Mouse (Mus musculus) left cerebral cortex, adult 18-20 months (tissue): ENCODE measurements around the gene Col4a6. TPM values are rescaled to one million over a fixed set of nuclear protein-coding genes. Genes with fewer than 3 reads are reported as not detected.

Source experiments
- DNase-seq, 2 experiments: peaks; one replicate each; pipeline ENCODE4 v3.0.0; 2021 to 2022; ENCODE audit warnings: low spot score in 2 of 2, mixed read lengths in 1 of 2
- total RNA-seq, 2 experiments: library from RNA; stranded (reverse); gene quantifications; 2 replicates each; pipeline ENCODE4 v1.2.3; 2021

Gene Col4a6
- total RNA-seq, 2 experiments from 2014 or later, result 1.1 to 1.3 TPM

DNA sequence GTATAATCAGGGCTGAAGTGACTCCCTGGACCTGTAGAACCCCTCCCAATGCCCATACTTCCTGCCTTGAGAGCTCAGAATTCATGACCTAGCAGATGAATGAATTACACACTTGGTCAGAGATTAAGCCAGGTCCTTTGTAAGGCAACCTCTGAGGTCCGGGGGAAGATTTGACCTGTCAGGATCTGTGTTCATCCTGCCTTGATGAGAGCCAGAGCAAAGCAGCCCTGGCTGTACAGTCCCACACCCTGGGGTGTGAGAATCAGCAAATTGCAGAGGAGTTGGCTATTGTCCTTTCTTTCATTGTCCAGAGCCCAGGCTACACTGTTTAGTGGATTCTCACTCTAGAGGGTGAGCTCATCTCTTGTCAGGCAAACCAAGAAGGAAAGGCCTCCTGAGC lies 207.9 kb downstream of the Col4a6 start:
- no peak for DNase-seq

DNA sequence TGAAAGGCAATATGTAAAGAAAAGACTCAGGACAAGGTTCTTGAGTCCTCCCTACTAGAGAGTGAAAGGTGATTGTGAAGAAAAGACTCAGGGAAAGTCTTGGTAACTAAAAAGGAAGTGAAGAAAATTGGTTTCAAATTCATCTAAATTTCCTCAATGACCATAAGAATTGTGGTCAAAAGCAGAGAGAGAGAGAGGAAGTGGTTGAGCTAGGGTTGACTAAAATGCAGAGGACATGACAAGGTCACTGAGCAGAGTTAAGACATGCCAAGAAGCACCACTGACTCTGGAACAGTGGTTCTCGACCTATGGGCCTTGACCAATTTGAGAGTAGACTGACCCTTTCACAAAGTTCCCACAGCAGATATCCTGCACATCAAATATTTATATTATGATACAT lies 224.2 kb downstream of the Col4a6 start:
- no peak for DNase-seq

DNA sequence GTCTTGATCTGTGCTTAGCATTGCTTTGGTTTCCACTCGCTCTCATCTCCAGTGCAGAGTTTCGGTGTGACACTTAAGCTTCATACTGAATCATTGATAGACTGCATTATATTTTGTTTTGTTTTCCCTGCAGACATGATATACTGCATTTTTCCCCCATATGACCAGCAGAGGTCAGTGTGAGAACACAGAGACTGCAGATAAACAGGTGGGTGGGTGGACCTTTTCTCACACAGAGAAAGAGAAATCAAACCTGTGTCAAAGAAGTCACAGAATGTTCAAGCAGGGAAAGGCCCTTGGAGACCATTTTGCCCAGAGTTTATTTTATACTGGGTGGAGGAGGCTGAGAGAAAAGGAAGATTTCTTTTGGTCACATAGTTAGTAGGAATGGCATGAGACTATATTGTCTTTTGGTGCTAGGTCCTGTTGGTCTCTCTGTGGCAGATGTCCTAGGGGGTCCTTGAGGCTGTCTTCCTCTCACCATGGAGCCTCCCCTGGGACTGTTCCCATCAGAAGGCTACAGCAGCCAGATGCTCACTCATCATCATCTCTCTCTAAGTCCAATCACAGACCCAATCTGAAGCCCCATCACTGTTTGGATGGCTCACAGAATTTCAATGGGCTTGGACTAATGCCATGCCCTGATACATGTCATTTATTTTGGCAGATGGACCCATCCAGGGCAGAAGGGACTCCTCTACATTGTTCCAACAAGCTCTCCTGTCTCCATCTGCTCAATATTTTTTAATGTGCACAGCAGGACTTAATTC lies 237.1 kb downstream of the Col4a6 start:
- peak; percentile 1 to 3 for DNase-seq

- DNase-seq, result no peak
Measured at GRCm38 (mm10) chrX:141228169-141228568, 245.7 kb downstream of the Col4a6 start.

GRCm38 (mm10) chrX:141212802-141213201 lies 261.1 kb downstream of the Col4a6 start:
- DNase-seq, result peak; percentile 41 to 50

DNA sequence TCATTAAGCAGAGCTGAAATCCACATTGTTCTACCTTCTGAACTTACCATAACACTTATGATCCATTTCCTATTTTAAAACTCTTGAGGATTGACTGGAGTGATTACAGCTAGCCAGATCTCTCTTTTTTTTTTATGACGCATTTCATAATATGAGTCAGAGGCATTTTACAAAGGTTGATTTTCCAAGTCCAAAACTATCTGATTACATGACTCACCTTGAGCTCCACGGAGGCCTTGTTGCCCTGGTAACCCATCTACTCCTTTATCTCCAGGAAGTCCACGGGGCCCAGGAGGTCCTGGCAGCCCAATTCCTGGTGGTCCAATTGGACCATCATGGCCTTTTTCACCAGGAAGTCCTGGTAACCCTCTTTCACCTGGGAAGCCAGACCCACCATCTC lies 274.9 kb downstream of the Col4a6 start:
- no peak for DNase-seq

- no peak for DNase-seq
Measured at GRCm38 (mm10) chrX:141195036-141195435, 278.8 kb downstream of the Col4a6 start.

GRCm38 (mm10) chrX:141175353-141175752 lies 298.5 kb downstream of the Col4a6 start:
- DNase-seq, result peak; percentile 34 to 39

GRCm38 (mm10) chrX:141165067-141165466 lies 308.8 kb downstream of the Col4a6 start:
- DNase-seq, result no peak

DNA sequence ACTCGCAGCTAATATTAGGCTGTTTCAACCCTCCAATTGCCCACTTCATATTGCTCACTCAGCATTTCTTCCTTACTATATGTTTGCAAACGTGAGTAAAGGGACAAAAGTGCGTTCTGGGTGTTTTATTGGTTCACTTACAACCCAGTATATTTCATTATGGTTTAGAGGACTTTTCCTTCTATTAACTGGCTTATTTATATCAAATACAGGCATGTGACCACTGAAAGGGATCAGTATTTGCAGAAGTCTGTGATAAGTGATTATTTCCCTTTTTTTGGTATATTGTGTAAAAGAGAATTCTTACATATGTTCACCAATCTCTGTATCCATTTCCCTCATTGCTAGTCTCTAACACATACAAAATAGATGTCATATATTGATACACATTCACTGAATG lies 313.5 kb downstream of the Col4a6 start:
- DNase-seq, result no peak

DNA sequence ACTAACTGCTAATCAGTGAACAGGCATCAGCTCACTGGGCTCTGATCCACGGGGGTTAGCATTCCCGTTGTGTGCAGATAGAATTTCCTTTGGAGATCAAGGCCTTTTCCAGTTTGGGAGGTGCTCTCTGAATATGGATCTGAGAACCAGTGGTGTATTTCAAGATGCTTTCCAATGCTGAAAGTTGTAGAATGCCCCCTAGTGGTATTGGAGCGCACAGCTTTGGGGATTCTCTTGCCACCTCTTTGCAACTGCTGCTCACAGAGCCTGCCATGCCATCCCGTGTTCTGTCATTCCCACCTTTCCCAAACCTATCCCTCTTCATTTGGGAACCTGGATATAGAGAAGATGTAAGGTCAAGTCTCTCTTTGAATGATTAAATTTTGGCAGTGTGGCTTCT lies 315.7 kb downstream of the Col4a6 start:
- DNase-seq, result peak; percentile 14 to 19

GRCm38 (mm10) chrX:141157626-141158025 lies 316.2 kb downstream of the Col4a6 start:
- no peak for DNase-seq

DNA sequence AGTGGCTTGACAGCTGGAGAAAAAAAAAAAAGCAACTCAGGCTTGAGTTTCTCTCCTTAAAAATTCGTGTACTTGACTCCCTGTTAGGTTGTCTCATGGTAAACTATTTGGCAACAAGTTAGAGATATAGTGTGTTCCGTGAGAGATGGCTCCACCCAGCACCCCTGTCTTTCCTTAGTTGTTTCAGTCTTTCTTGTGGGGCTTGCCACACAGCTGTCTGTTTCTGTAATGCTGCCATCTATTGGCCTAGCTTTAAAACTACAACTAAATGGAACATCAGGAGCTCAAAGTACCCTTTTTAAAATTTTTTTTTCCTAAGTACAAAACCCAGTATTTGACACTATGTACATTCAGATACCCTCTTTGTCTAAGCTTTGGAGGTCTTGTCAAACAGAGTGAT lies 317.2 kb downstream of the Col4a6 start:
- DNase-seq, result no peak

DNA sequence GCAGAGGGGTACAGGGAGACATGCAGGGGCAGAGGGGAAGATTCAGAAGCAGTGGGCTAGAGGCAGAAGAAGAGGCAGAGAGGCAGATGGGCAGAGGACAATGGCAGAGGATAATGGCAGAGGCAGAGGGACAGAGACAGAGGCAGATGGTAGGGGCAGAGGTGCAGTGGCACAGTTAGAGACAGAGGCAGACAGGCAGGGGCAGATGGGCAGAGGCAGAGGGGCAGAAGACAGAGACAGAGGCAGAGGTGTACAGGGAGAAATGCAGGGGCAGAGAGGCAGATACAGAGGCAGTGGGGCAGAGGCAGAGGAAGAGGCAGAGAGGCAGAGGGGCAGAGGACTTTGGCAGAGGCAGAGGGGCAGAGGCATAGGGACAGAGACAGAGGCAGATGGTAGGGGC lies 322.7 kb downstream of the Col4a6 start:
- DNase-seq, result no peak

DNA sequence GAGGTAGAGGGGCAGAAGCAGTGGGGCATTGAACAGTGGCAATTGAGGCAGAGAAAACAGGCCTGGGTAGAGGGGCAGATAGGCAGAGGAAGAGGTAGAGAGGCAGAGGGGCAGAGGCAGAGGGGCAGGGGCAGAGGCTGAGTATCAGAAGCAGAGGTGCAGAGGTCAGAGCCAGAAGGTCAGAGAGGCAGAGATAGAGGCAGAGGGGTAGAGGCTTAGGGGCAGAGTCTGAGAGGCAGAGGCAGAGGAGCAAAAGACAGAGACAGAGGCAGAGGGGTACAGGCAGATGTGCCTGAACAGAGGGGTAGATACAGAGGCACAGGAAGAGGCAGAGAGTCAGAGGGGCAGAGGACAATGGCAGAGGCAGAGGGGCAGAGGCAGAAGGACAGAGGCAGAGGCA lies 323.6 kb downstream of the Col4a6 start:
- DNase-seq, result no peak

- DNase-seq, result no peak
Measured at GRCm38 (mm10) chrX:141149705-141150104, 324.2 kb downstream of the Col4a6 start.

Other genes with a start within 250 kb of the Col4a6 start
- 1 to 10 TPM; 1.9 to 2.3 TPM for gene Col4a5, start 1.3 kb upstream of the Col4a6 start, total RNA-seq